Mouse (Mus musculus) megakaryocyte-erythroid progenitor cell, adult 5-6 weeks (primary cell): Measurements from ENCODE around the gene Wdr63. TPM values are rescaled to one million over a fixed set of nuclear protein-coding genes. Genes with fewer than 3 reads are reported as not detected.
"Not testable (repeated sequence)": the region's sequence is repeated elsewhere in the genome, so short reads cannot be mapped to it uniquely, and the experiment has no call there.

Experiments used
- ATAC-seq: replicated peaks from 2 replicates; pipeline ENCODE4 v1.8.0; 2016; ENCODE audit warnings: mild to moderate bottlenecking, inconsistent platforms; ENCODE audit not compliant: severe bottlenecking, poor library complexity, low FRiP score, low TSS enrichment
- total RNA-seq, 2 experiments: library from RNA; stranded (forward) in 1 of 2; stranded (reverse) in 1 of 2; fragments of 200-1000, 215-1000 nt in 1 of 2; fragments of >200 nt in 1 of 2; fragmentation: Nextera tagmentation in 1 of 2; gene quantifications; 2 replicates each; pipeline ENCODE4 v1.2.3; 2014 to 2017

Wdr63 gene
- total RNA-seq, 2 experiments from 2014 or later = not detected

DNA sequence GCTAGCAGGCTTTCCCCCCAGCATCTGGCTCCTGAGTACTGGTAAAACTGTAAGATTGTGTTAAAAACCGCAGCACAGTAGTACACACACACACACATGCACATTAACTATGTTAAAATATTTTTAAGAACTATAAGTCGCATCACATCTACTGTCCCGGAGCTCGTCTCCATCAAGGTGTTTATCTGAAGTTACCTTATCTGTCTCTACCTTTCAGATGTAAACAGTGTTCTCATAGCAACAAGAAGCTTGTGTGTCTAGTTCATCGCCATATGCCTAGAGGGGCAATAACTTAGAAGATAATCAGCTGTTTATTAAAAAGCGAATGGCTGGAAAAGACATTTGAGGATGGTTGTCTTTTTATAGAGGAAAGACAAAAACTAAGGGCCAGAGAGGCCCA, 82.4 kb downstream of the Wdr63 start:
- ATAC-seq = no peak

- ATAC-seq = peak; percentile 23
These were observed 83.2 kb downstream of the Wdr63 start for GRCm38 (mm10) chr3:146024746-146025145.

DNA sequence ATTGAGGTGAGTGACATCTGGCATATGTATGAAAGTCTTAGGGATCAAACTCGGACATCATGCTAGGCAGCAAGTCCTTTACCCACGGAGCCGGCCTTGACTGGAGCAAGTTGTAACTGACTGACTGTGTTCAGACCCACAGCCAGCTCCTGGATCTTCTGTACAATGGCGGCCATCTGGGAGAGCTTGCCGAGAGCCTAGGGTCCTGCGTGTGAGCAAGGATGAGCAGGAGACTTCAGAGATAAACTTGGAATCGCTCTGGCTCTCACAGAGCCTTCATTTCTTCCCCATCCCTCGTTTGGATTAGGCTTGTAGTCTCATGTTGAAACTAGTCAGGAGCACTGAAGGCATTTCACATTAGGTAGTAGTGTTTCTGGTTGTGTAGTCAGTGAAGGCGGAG, 85.7 kb downstream of the Wdr63 start:
- no peak for ATAC-seq

- no peak for ATAC-seq
These were observed 90.4 kb downstream of the Wdr63 start for GRCm38 (mm10) chr3:146017521-146017920.

DNA sequence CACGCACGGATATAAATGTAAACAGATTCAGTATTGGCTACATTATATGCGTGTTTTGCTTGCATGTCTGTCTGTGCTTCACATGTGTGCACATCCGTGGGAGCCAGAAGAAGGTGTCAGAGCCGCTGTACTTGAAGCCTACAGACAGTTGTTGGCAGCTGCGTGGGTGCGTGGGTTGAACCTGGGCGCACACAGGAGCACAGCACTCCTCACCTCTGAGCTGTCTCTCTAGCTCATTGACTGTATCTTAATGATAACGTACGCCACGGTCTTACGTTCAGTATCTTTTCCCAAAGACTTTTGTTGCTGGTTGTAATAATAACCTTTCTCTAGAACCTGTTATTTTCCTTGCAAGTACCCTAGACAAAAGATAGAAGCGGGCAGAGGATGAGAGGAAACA, 91.0 kb downstream of the Wdr63 start:
- ATAC-seq = no peak

DNA sequence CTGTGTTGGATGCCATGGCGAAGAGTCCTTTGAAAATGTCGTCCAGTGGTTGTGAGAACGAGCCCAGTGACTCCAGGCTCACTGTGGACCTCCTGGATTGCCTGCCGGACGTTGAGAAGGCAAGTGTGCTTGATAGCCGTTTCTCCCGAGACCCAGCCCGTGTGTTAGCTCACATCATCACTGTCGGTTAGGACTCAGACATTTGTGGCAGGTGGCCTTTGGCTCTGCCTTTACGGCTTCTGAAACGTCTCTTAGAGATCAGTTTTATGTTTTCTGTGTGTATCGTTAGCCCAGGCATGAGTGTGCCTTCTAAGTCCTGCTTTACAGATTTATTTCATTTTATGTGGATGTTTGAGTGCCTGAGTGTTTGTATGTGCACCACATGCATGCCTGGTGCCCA, 93.6 kb downstream of the Wdr63 start:
- ATAC-seq = no peak

- ATAC-seq = no peak
These were observed 94.4 kb downstream of the Wdr63 start for GRCm38 (mm10) chr3:146013490-146013889.

- no peak for ATAC-seq
These were observed 96.2 kb downstream of the Wdr63 start for GRCm38 (mm10) chr3:146011544-146012218.

GRCm38 (mm10) chr3:146010751-146011150, 97.2 kb downstream of the Wdr63 start:
- no peak for ATAC-seq

GRCm38 (mm10) chr3:146009859-146010645, 97.9 kb downstream of the Wdr63 start:
- no peak for ATAC-seq

DNA sequence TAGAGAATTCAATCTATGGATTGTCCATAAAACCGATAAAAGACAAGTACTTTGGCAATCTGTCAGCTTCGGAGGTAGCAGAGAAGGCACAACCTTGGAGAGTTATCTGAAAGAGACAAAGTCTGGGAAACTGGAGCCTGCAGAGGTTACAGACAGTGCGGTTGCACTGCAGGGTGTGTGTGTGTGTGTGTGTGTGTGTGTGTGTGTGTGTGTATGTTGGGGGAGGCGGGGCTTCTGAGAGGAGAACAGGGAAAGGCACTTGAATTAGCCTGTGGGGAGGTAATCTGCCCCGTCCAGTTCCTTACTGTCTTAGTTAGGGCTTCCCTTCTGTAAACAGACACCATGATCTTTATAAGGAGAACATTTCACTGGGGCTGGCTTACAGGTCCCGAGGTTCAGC, 100.1 kb downstream of the Wdr63 start:
- no peak for ATAC-seq

GRCm38 (mm10) chr3:146004347-146005051, 103.4 kb downstream of the Wdr63 start:
- no peak for ATAC-seq

- not testable (repeated sequence) for ATAC-seq
These were observed 111.4 kb downstream of the Wdr63 start for GRCm38 (mm10) chr3:145996539-145996938.

GRCm38 (mm10) chr3:145995489-145995888, 112.4 kb downstream of the Wdr63 start:
- no peak for ATAC-seq

- ATAC-seq = no peak; the same call in 1 of the 2 replicates
These were observed 114.3 kb downstream of the Wdr63 start for GRCm38 (mm10) chr3:145993481-145994201.

DNA sequence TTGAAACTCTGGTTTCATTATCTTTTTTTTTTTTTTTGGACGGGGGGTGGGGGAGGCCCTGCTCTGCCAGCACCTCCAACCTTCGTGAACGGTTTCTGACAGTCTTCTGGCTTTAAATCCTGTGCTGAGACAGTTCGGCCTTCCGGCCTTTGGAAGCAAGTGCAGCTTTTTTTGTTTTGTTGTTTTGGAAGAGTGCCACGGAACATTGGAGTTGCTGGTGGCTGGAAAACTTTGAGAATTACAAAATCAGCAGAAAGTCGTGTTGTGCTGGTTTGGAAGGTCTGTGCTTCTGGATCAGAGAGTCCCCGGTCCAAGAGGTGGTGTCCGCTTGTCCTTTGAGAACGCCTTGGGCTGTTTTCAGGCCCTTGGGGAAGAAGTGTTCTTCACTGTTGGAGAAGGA, 115.1 kb downstream of the Wdr63 start:
- no peak for ATAC-seq

GRCm38 (mm10) chr3:145991976-145992730, 115.8 kb downstream of the Wdr63 start:
- ATAC-seq = no peak

GRCm38 (mm10) chr3:145991130-145991529, 116.8 kb downstream of the Wdr63 start:
- no peak for ATAC-seq
